Mouse (Mus musculus): Measurements from ENCODE around the gene Chsy1.

Gene Chsy1

DNA sequence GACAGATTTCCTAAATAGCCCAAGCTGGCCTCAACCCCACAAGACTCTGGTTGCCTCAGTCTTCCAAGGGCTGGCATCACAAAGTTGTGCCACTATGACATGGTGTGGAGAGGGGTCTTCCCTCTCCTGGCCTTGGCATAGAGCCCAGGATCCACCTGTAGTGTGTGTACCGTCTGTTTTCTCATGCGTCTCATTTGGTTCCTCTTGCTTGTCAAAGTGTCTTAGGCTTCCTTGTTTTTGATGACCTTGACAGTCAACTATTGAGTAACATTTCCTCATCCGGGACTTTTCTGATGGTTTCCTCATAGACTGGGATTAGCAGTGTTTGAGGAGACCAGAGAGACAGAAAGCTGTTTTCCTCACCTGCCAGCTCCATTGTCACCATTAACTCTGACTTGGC lies 30.8 kb downstream of the Chsy1 start:
- no peak for DNase-seq (ENCODE audit: low spot score)

DNA sequence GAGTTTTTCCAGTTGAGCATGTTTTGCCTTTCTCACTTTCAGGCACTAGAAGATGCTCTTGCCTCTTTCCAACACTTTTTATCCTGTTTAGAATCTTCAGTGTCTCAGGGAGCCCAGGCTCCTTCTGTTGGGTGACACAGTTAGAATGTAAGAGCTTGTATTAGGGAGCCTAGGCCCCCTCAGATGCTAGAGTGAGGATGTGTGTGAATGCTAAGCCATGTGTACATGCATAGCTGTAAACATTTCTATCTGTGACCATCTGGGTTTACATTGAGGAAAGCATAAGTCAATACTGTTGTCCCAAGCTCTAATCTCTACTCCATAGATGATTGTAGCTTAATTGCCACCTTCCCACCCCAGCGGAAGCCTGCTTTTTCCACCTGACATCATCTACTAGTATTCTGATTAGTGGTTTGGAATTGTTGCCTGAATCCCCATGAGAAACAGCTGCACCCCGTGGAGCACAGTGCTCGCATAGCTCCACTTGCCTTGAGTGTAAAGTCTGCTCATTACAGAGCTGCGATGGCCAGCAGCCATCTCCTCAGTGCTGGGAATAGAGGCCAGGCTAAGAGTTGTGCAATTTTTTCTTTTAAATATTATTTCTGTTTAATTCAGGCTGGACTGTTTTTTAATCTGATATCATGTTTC lies 31.7 kb downstream of the Chsy1 start:
- DNase-seq (ENCODE audit: low spot score), result no peak

DNA sequence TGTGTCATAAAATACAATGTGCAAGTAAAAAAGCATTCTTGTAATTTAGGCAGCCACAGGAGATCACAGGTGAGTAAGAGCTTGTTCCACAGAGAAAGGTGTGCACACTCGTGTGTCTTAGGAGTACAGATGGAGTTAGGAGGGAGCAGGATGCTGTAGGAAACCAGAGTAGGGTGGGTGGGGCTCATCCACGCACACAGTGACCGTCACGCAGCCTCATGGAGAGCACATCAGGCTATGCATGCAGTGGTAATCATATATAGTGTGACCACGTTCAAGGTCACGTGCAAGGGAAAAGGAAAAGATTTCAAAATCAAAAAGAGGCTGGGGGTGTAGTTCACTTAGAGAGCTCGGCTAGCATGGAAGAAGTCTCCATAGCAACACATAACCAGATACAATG lies 33.2 kb downstream of the Chsy1 start:
- DNase-seq (ENCODE audit: low spot score), result no peak

DNA sequence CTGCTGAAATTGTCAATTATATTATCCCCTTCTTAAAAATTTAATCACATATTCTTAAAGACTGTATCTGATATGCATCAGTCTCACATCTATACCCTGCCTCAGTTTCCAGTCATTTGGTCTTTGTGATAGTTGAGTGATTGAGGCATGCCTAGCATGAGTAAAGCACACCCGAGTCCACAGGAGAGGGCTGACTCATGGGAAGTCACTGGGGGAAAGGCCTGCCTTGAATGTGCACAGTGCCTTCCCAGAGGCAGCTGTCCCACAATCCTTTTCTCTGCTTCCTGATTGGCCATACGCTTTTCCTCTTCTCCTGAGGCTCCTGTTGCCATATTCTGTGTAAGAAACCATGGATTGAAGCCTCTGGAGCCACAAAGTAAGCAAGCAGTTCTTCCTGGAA lies 35.2 kb downstream of the Chsy1 start:
- no peak for DNase-seq (ENCODE audit: low spot score)

DNA sequence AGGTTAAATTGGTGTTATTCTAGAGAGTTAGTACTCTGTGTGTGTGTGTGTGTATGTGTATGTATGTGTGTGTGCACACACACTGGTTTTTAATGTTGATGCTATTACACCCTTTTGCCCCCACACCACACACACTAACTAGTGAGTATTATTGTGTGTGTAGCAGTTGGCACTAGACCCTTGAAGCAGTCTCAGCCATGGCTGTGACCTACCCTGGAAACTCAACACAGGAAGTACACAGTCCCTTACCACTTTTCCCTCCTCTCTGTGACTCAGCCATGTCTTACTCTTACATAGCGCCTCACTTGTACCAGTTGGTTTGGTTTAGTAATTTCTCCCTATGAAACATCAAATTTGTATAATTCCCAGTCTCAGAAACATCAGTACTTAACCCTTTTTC lies 37.8 kb downstream of the Chsy1 start:
- no peak for DNase-seq (ENCODE audit: low spot score)

DNA sequence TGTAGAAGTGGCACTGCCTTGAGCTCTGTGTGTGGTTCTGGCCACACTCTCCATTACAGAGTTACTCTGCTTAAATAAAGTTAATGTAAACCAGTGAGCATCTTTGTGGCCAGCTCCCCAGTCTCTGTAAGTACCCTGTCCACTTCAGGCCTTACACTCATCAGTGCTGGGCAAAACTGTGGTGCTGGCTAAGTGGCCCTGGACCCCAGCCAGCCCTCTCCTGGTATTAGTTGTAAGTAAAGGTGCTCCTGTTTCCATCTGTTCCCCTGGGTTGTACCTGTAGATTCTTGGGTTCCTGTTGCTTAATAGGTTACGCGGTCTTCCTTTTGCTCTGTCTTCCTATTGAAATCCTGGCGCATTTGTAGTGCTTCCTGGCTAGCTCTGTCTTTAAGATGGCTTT lies 38.5 kb downstream of the Chsy1 start:
- no peak for DNase-seq (ENCODE audit: low spot score)

DNA sequence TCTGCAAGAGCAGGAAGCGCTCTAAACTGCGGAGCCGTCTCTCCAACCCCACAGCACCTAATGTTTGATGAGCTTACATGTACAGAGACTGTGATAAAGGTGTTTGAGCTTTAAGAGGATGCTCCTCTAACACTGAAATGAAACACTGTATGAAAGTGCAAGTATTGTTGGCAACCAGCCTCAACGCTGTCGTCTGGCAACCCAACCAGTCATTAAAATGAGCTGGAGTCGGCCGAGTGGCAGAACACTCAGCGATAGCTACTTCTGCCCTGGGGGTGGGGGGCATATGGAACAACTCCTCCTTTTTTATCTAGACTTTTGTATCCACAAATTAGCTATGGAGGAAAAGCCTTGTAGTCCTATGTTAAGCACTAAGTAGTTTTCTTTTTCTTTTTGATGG lies 40.2 kb downstream of the Chsy1 start:
- DNase-seq (ENCODE audit: low spot score), result no peak

DNA sequence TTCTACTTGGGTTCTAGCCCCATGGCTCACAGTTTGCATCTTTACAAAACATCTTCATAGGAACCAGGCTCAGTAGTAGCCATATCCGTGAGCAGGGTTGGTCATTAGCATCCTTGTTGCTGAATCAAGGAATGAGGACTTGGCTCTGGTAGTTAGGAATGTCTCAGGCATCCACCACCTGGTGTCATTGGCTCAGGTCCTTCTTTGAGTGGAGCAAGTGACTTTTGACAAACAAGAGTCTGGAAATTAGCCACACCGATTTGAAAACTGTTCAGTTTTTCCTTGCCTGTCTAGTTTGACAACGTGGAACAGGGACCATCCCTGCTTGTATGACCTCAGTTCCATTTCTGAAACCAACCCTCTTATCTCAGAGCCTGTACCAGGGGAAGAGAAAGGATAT lies 41.1 kb downstream of the Chsy1 start:
- no peak for DNase-seq (ENCODE audit: low spot score)

DNA sequence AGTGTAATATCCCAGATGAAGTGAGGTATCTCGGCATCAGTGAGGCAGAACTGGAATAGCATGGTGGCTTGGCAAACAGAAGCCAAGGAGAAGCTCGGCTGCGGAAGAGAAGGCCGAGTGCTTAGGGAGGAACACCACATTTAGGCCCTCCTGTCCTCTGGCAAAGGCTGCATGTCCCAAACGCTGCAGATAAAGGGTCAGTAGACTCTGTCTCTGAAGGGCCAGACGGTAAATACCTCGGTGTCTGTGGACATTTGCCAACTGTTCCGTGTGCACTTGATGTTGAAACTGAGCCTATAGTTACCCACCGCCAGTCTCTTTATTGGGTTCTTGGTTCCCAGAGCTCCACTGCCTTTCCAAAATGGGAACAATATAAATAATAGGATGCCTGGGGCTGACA lies 48.1 kb downstream of the Chsy1 start:
- no peak for DNase-seq (ENCODE audit: low spot score)

DNA sequence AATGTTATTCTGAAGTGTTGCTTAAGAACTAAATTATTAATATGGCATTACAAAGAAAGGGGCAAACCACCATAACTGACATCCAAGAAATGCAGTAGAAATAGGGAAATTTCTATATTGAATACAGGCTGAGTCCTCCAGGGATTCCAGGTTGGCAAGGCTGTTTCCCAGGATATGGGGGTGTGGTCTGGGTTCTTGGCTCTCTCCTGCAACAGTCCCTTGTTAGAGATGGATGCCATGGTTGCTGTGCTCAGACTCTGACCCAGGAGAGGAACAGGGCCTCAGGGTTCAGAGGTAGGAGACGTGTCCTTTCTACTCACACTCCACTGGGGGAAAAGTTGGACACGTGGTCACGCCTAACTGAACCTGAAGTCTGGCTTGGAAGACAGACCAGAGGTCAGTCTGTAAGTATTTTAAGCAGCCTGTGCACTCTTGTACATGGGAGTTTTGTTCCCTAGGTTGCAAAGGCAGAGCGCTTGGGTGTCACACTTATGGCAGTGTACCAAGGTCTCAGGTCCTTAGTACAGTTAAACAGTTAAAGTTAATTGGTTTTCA lies 48.6 kb downstream of the Chsy1 start:
- no peak for DNase-seq (ENCODE audit: low spot score)

DNA sequence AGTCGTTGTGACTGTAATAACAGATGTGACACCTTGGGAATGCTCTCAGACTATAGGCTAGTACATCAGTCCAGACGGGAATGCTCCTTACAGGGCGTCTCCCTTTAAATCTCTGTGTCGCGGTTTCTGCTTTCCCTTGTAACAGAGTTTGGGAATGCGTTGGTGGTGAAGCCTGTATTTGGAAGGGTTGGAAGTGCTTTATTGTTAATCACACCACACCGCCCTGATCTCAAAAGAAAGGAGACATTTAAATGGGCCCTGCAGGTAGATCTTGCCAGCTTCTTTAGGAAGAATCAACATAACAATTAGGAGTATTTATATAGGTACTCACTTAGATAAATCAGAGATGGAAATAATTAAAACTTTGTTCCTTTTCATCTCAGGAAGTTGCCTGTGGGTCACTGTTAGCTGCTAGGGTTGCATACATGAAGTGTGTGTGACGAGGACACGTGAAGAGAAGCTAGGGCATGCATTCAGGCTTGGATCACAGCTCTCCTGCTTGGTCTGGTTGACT lies 49.4 kb downstream of the Chsy1 start:
- no peak for DNase-seq (ENCODE audit: low spot score)

DNA sequence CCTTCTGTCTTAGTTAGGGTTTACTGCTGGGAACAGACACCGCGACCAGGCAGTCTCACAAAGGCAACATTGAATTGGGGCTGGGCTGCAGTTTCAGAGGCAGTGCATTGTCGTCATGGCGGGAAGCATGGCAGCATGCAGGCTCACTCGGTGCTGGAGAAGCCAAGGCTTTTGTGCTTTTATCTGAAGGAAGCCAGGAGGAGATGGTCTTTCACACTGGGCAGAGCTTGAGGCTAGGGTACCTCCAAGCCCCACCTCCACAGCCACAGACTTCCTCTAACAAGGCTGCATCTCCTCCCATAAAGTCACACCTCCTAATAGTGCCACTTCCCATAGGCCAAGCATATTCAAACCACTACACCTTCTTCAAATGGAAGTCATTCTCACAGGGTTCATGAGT lies 50.6 kb downstream of the Chsy1 start:
- DNase-seq (ENCODE audit: low spot score), result no peak

DNA sequence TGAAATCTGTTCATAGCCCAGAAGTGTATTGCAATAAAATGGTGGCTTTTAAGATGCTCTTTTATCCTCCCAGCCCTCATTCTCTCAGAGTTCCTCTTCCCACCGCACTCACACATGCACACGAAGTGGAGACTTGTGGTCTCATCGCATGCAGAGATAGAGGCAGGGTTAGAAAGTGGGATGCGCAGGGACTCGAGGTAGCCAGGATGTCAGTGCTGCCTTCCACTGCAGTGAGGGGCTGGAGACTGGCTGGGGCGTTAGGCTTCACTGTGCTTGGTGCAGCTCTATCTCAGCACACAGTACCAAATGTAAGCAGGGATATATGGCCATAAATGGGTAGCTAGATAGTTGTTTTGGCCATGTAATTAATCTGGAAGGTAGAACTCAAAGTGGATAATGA lies 52.5 kb downstream of the Chsy1 start:
- DNase-seq (ENCODE audit: low spot score), result no peak

DNA sequence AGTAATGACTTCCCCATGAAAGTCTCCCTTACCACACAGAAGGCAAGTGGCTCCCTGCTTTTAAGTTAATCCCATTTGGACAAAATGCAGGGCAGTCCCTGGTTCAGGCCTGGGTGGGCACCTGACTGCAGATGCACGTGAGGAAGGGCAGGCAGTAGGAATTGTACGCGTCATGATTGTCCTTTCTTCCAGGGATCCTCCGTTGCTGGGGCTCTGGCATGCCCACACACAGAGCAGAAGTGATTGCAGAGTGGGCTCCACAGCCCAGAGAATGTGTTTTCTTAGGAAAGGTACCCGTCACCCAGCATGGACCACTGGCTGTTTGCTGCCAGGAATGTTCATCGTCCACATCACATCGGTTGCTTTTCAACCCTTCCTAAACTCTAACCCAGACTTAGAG lies 53.2 kb downstream of the Chsy1 start:
- DNase-seq (ENCODE audit: low spot score), result no peak

DNA sequence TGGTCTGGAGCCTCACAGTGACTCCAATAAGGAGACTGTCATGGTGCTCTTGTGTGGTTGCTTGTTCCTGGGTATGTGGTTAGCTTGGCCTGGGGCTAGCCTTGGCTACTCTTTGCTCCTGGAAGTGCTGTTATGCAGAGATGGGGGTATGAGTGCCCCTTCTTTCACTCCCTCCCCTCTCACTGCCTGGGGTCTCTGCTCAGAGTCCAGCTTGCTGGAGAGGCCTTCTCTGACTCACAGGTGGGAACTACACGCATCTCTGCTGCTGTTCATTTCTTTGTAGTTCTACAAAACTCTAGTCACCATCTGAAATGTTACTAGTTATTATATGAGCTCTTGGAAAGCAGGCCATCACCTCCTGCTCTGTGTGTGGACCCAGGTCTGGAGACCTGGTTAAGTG lies 53.7 kb downstream of the Chsy1 start:
- no peak for DNase-seq (ENCODE audit: low spot score)

DNA sequence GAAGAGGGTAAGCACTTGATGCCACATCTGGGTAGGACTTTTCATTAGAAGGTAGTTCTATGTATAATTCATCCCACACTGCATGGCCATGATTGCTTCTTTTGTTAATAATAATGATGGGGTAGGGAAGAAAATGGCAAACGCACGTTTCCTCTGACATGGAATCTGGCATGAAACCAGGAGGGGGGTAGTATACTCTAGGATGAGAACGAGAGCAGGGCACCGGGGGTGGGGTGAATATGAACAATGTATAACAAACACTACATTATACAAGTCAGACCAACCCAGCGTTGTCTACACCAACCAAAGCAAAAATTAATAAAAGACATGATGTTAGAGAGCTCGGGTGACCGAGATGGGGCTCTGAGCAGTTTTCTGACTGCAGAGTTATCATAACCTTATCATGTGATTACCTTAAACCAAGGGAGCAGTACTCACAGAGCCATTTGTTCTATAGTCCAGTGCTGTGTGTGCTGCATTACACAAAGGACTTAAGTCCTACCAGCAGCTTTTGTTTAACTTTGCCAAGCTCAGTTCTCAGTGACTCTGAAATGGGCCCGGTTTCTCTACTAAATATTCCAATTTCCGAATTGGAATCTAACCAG lies 55.2 kb downstream of the Chsy1 start:
- DNase-seq (ENCODE audit: low spot score), result no peak

DNA sequence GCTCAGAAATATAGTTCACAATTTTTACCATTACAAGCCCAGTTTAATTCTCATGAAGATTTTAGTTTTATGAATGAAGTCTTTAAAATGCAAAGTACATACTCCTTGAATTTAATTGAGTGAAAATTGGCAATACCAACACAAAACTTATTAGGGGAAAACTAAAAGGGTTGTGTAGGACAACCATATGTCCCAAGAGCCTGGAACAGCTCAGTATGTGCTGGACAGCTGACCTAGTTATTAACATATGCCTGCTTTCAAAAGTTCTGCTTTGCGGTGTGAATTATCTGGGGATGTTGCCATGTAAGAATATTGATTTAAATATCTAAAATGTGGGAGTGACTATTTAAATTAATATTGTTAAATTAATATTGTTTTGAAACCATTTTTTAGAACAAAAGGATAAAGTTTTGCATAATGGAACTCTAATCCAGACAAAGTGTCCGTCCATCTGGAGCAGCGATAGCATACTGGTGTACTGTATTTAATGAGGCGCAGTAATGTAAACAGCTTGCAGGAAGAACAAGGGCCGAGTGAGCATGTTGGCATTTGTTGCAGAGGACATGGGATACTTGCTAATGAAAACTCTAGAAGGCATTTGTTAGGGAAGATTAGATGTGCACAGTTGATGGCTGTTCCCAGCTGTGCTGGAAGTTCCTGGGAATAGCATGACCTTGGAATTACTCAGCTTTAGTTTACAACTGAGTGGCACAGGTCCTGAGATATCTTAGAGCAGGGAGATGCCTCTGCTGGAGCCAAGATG lies 55.9 kb downstream of the Chsy1 start:
- no peak for DNase-seq (ENCODE audit: low spot score)

DNA sequence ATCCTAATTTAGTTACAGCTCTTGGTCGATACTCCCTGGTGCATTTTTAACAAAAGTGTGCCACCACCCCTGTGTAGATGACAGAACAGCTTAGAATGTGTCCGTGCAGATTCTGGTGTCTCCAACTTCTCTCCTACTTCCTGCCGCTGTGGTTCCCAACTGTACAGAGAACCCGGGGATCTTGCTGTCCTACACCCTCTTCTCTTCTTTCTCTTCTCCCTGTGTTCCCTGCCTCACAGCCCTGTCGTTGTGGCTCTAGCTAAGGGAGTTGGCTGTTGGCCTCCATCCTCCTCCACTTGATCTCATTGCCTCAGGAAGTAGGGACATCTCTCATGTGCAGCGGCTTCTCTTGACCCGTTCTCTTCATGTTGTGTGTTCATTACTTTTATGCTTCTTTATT lies 59.6 kb downstream of the Chsy1 start:
- DNase-seq (ENCODE audit: low spot score), result no peak

DNA sequence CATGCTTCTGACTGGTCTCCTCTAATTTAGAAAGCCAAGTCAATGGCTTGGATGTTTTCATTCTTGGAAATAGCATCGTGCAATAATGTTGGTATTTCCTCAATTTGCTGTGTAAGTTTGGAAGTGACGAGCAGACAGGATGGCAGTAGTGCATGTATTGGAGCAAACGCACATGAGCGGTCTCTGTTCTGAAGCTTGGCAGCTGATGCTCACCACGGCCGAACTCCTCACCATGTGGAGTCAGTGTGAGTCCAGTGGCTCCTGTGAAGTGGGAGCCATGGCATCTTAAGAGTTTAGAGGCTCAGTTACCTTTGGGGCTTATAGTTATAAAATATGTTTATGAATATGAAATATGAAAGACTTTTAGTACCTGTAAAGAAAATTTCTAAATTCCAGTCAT lies 60.2 kb downstream of the Chsy1 start:
- DNase-seq (ENCODE audit: low spot score), result no peak

DNA sequence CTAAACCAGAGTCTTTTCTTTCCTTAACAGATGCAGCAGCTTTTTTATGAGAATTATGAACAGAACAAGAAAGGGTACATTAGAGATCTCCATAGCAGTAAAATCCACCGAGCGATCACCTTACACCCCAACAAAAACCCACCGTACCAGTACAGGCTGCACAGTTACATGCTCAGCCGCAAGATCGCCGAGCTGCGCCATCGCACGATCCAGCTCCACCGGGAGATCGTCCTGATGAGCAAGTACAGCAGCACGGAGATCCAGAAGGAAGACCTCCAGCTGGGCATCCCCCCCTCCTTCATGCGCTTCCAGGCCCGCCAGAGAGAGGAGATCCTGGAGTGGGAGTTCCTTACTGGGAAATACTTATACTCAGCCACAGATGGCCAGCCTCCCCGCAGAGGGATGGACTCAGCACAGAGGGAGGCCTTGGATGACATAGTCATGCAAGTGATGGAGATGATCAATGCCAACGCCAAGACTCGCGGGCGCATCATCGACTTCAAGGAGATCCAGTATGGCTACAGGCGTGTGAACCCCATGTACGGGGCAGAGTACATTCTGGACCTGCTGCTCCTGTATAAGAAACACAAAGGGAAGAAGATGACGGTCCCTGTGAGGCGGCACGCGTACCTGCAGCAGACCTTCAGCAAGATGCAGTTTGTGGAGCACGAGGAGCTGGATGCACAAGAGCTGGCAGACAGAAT lies 61.6 kb downstream of the Chsy1 start:
- no peak for DNase-seq (ENCODE audit: low spot score)

DNA sequence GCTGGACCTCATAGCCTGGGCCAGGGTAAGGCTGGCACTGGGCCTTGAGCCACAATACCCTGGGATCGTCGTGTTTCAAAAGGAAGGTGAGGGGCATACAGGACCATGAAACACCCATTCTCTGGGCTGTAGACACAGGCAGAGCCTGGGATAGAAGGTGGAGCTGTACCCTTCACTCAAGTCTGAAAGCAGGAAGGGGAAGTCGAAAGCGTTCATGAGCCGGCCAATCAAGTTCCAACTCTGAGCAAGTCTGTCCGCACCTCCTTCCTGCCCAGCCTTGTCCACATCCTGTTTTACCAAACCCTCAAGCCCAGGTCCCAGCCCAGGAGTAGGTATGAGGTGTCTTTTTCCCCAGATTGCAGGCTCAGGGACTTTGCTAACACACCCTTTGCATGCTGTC lies 66.4 kb downstream of the Chsy1 start:
- DNase-seq (ENCODE audit: low spot score), result no peak

DNA sequence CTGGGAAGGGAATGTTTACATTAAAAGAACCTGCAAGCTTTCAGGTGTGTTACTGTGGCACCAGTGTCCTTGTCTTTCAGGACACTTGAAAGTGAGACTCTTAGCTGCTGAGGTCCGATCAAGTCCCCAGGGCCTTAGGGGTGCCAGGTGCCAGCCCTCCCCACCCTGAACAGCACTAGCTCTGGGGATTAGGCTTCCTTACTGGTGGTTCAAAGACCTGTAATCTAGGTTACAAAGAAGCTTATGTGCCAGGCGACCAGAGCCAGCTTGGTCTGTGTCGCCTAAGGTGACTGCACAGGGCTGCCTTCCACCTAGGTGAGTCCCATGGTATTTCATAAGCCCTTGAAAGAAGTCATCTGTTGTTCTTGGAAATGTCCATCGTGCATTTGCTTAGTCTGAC lies 66.9 kb downstream of the Chsy1 start:
- DNase-seq (ENCODE audit: low spot score), result no peak

DNA sequence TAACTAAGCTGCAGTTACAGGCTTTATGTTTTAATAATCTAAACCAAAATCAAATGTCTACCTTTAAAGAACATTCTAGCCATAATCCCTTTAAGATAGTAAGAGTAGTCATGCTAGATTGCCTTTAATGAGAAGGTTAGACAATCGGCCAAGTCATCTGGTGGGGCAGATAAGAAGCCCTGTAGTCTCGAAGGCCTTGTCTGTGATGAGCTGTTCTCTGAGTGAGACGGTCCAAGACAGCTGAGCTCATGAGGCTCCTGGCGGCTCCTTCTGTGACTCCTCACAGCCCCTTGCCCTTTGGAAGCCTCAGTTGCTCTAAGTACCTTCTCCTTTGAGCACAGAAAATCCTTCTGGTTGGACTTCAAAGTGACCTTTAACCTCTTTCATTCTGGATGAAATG lies 67.6 kb downstream of the Chsy1 start:
- DNase-seq (ENCODE audit: low spot score), result peak; percentile 68

Data from c-Kit-positive CD71-positive TER-119-positive erythroid progenitor cells, embryonic 14.5 days (primary cell).